ENCODE assay signal across 14 mouse cellular contexts in the genomic region with DNA sequence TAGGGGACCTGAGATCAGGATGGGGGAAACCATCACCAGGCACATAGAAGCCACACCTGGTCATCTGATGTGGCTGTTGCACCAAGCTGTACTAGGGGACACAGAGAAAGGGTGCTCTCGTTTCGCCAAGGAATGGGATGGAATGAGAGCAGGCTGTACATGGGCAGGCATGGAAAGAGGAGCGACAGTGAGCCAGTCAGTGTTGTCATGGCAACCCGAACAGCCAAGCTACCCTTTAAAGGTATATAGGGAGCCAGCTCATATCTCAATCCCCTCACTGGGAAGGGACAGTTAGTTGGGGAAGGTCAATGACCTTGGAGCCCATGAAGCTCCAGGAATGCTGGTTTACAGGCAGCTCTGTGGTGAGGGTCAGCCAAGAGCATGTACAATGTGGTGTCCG.
"Had no signal": no experiment of that assay in that cellular context is flagged by ENCODE, and none has a peak within 500 bp of the region (broad histone marks: within the 10 kb centered on the region; RNA-seq: fewer than 3 reads in every experiment).

No protein-coding gene starts in this region.

- H3K36me3 ChIP-seq: limb, embryonic 15.5 days had no signal

- H3K4me2 ChIP-seq: limb, embryonic 15.5 days; liver, embryonic 12.5 days; lung, embryonic 14.5 days; neural tube, embryonic 13.5 days had no signal

- H3K27me3 ChIP-seq: liver, embryonic 12.5 days; neural tube, embryonic 13.5 days had no signal

- H3K27ac ChIP-seq: kidney, postnatal 0 days; limb, embryonic 15.5 days; liver, embryonic 12.5 days; midbrain, embryonic 10.5 days; neural tube, embryonic 13.5 days; stomach, postnatal 0 days had no signal

- H3K9me3 ChIP-seq: limb, embryonic 15.5 days; liver, embryonic 12.5 days; midbrain, embryonic 10.5 days; neural tube, embryonic 13.5 days had no signal

- H3K9ac ChIP-seq: limb, embryonic 15.5 days; liver, embryonic 12.5 days; lung, embryonic 14.5 days; neural tube, embryonic 13.5 days had no signal

- DNase-seq: kidney, adult 11 months; kidney, adult 9 months; kidney, postnatal 36 days; lung, embryonic 14.5 days; lung, postnatal 10 days; lung, postnatal 4 days; midbrain, embryonic 14.5 days; thymus, postnatal 14 days had no signal

- ATAC-seq: liver, embryonic 12.5 days had no signal

- H3K4me3 ChIP-seq: limb, embryonic 15.5 days; liver, embryonic 12.5 days; midbrain, embryonic 10.5 days; neural tube, embryonic 13.5 days had no signal
